Mouse (Mus musculus) brain, embryonic 14.5 days (tissue): ENCODE data around the gene Srsf6. TPM values are rescaled to one million over a fixed set of nuclear protein-coding genes. Genes with fewer than 3 reads are reported as not detected.
A peak's percentile ranks its signal among the peaks of the same experiment; 100 is the strongest.

Experiments used
- DNase-seq: peaks from one replicate; pipeline ENCODE4 v3.0.0-alpha.2; 2011; ENCODE audit warnings: low read depth
- CTCF ChIP-seq: fragments of 200-500 bp; IDR thresholded peaks from 2 replicates; pipeline ENCODE4 v1.5.1; 2012; ENCODE audit warnings: inconsistent platforms, mild to moderate bottlenecking, moderate library complexity, borderline replicate concordance; ENCODE audit not compliant: insufficient read depth, insufficient read length; ENCODE audit errors: extremely low read depth
- POLR2A ChIP-seq: fragments of 200-500 bp; IDR thresholded peaks from 2 replicates; pipeline ENCODE4 v1.6.1; 2012; ENCODE audit warnings: mild to moderate bottlenecking, inconsistent platforms, borderline replicate concordance; ENCODE audit not compliant: poor library complexity, insufficient read depth, insufficient read length, severe bottlenecking; ENCODE audit errors: extremely low read depth
- polyA plus RNA-seq: library from polyadenylated mRNA; depleted of rRNA; stranded (reverse); fragments of >200 nt; gene quantifications from 2 replicates; pipeline ENCODE4 v1.2.3, GENCODE M21; 2012; rRNA removed

The Srsf6 gene
- polyA plus RNA-seq, 1 experiment = 311 TPM

DNA sequence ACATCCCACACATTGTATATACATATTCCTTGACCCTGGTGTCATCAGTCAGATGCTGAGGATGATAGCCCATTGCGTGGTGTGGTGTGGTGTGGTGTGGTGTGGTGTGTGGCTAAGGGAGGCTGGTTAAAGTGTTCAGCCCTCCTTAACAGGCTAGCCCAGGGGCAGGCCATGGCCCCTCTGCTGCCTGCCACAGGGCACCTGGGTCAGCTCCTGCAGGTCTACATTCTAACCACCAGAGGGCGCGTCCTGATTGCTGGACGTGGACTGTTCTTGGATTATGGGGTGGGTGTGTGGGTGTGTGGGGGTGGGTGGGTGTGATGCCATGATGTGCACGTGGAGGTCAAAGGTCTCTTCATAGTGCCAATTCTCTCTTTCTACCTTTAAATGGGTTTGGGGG is 37.0 kb downstream of the Srsf6 start:
- peak; percentile 14 for DNase-seq
- no peak for TF ChIP-seq POLR2A
- peak; percentile 79 for TF ChIP-seq CTCF

DNA sequence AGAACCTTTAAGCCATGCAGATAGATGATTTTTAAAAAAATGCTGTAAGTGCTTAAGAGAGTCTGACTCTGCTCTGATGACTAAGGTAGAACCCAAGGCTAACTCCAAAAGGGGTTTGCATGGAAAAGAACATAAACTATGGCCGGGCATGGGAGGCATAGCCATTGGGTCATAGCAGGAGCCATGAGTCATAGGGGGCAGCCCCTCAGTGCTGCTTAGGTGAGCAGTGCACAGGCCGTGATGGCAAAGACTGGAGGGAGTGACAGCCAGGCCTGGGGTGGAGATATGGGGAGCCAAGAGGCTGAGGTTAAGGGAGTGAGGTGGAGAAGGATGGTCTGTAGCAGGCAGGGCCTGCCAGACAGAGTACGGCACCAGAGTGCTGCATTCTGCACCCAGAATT is 37.8 kb downstream of the Srsf6 start:
- TF ChIP-seq CTCF = no peak
- TF ChIP-seq POLR2A = no peak
- DNase-seq = no peak

DNA sequence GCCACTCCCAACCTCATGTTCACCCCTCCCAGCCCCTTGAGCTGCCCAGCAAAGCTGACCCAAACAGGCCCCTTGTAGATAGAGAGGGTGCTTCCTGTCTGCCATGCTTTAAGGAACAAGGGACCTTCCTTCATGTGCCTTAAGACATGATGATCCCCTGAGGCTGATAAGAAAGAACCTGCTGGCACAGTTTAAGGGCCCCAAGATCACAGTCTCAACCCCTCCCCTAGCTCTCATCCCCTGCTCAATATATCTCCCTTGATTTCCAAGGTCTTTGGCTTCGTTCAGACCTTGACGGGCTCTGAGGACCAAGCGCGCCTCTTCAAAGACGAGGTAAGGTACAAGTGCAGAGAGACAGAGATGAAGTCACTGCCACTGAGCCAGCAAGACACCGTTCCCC is 39.6 kb downstream of the Srsf6 start:
- no peak for TF ChIP-seq CTCF
- TF ChIP-seq POLR2A = no peak

DNA sequence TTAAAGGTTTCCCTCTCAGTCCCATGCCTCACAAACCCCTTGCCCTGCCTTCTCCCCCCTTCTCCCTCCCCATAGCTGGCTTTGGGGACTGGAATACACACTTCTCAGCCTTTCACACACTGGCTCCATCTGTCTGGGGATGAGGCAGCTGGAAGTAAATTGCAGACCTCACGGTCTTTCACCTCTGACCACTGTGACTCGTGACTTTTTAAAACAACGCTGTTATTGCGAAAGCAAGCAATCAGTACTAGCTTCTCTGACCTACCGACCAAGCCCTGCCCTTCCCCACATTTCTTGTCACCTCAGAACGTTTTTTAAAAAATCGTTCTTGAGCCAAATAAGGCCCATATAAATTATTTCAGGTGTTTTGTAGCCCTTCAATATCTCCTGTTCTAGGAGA is 41.4 kb downstream of the Srsf6 start:
- no peak for DNase-seq
- TF ChIP-seq POLR2A (no peak), CTCF (no peak)

More for the DNA sequence above, 39.6 kb downstream of the Srsf6 start:
- no peak for DNase-seq

DNA sequence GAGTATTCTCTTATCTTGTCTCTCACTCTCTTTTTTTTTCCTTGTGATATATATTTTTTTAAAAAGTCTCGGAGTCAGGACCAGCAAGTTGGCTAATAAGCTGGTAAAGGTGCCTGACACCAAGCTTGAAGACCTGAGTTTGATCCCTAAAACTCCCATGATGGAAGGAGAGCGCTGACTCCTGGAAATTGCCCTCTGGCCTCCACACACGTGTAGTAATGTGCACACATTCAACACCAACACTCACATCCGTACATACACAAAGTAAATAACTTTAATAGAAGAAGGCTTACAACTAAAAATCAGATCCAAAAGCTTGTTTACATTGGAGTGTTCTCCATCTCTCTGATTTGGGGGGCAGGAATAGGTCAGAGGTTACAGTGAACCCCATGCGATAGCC is 41.9 kb downstream of the Srsf6 start:
- TF ChIP-seq CTCF (no peak), POLR2A (no peak)
- DNase-seq = no peak

DNA sequence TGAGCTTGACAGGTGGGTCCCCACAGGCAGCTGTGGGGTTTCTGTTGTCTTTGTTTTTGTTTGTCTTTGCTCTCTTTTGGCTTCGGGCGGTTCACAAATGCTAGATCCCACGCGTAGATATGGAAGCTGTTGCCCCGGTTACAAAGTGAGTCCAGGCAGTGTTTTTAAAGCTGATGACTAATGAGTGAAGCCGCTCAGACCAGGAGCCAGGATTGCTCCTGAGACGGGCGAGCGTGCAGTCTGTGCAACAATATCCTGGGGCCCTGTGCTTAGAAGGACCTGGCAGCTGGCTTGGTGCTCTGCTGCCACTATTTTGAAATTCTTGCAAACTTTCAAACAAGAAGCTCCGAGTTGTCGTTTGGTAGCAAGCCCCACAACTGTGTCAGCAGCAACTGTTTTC is 42.3 kb downstream of the Srsf6 start:
- no peak for TF ChIP-seq CTCF
- no peak for TF ChIP-seq POLR2A
- DNase-seq = peak; percentile 65

DNA sequence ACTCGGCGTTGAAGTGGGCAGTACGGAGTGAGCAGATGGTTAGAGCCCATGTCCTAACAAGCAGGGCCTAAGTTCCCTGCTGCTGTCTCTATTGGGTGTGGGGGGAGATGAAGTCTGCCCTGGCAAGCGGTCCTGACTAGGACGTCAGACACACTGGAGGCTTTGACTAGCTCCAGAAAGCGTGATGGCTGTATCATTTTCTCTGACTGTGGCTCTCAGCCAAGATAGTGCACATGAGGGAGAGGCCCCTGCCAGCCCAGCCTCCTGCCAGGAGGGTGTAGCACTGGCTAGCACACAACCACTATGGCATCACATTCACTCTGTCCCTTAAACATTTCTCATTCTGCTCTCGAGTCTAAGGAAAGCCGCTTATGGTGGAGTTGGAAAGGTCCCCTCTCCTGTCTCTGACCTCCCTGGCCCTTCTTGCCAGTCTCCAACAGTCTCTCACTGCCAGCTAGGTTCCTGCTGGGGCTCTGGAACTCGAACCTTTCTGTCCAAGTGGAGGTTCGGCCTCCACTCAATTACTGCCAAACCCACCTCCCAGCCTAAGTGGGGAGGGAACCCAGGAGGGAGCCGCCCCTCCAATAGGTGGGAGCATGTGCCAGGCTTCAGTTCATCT is 43.9 kb downstream of the Srsf6 start:
- TF ChIP-seq CTCF (no peak), POLR2A (no peak)
- peak; percentile 88 for DNase-seq

DNA sequence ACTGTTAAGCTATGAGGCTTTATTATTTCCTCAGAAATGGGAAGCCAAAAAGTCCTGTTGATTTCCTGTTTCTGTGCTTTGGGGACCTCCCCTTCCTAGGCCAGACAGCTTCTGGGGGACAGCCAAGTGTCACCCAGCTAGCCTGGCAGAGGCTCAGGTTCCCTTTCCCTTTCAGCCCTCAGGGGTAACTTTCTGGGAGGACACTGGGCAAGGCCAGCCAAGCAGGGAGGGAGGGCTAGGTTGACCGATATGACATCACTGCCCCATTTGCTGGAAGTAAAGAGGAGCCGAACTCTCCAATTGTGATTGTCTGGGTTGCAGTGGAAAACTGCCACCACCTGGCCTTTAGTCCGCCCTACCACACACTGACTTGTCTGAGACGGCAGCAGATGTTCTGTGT is 44.7 kb downstream of the Srsf6 start:
- peak; percentile 49 for DNase-seq
- TF ChIP-seq POLR2A (no peak), CTCF (no peak)

DNA sequence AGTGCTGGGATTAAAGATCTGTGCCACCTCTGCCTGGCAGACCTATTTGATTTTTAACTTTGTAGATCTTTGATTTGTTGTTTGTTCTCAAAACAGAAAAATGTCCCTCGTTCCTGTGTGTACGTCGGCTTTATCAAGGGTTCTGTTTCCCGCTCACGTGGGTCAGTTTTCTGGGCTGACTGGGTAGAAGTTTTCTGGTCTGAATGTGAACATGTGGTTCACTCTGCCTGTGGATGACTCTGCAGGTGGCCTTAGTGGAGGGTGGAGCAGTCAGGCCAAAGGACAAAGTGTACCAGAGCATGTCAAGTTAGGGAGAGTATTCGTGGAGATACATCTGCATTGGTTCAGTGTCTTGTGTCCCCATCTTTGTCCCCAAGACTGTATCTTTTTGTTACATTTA is 53.1 kb downstream of the Srsf6 start:
- TF ChIP-seq POLR2A (no peak), CTCF (no peak)

DNA sequence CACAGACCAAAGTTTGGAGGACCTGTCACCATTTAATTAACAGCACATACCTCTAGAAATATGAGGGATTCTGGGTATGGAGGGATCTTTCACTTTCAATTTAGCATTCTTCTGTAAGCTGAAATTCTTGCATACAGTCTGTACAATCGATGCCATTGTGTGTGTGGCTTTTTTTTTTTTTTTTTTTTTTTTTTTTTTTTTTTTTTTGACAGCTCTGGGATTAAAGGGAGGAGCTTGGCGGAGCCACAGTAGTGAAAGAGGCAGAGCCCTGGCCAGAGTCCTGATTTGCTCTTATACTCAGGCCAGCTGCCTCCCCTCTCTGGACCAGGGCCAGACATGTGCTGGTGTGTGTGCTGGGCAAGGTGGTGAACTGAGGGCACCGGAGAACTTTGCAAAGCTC is 54.6 kb downstream of the Srsf6 start:
- TF ChIP-seq CTCF (no peak), POLR2A (no peak)

More for the DNA sequence above, 53.1 kb downstream of the Srsf6 start:
- no peak for DNase-seq

More for the DNA sequence above, 54.6 kb downstream of the Srsf6 start:
- peak; percentile 83 for DNase-seq

Other genes with a start within 250 kb of the Srsf6 start
- gene L3mbtl1, start 11.9 kb downstream of the Srsf6 start, polyA plus RNA-seq = 3.6 and 5.2 TPM in 2 replicates
- 0.05 and 0.09 TPM in 2 replicates for gene Sgk2, start 55.8 kb downstream of the Srsf6 start, polyA plus RNA-seq
- gene Ift52, start 85.8 kb downstream of the Srsf6 start, polyA plus RNA-seq = 34.1 and 35.4 TPM in 2 replicates
- gene Mybl2, start 123.2 kb downstream of the Srsf6 start, polyA plus RNA-seq = 11.0 and 15.9 TPM in 2 replicates
- gene Gtsf1l, start 156.3 kb downstream of the Srsf6 start, polyA plus RNA-seq = not detected in 2 replicates